Mouse (Mus musculus) intestine, postnatal 0 days (tissue): ENCODE measurements at regions not wholly inside any gene's neighbourhood (a gene's known extent, or its start where the extent isn't known, plus 50 kb on each side); places are given as distances from the start of the nearest gene placed in this dataset.

Experiments used
- ATAC-seq: fragments of 200-750 bp; cut with Nextera tagmentation; 2 replicates; pipeline ENCODE4 v1.8.0; 2017; ENCODE audit warnings: mild to moderate bottlenecking, moderate TSS enrichment, moderate library complexity
- H3K27ac ChIP-seq: fragments of 300-500 bp; sonication (generic); 2 replicates; pipeline ENCODE4 v1.5.1; 2014; ENCODE audit warnings: mild to moderate bottlenecking, low read depth, low read length, moderate library complexity
- H3K27me3 ChIP-seq: fragments of 300-500 bp; sonication (generic); replicated peaks from 2 replicates; pipeline ENCODE4 v1.6.1; 2014; ENCODE audit warnings: low read length, mixed read lengths; ENCODE audit not compliant: control insufficient read depth, insufficient read depth
- H3K36me3 ChIP-seq: fragments of 300-500 bp; sonication (generic); 2 replicates; pipeline ENCODE4 v1.6.1; 2014; ENCODE audit warnings: mild to moderate bottlenecking, moderate library complexity; ENCODE audit not compliant: control insufficient read depth, insufficient read depth
- H3K4me1 ChIP-seq: fragments of 300-500 bp; sonication (generic); replicated peaks from 2 replicates; pipeline ENCODE4 v1.6.1; 2014; ENCODE audit warnings: antibody characterized with exemption, low read length, mixed read lengths; ENCODE audit not compliant: control insufficient read depth, insufficient read depth
- H3K4me2 ChIP-seq: fragments of 300-500 bp; sonication (generic); replicated peaks from 2 replicates; pipeline ENCODE4 v1.6.1; 2014; ENCODE audit warnings: low read depth, mild to moderate bottlenecking, moderate library complexity
- H3K4me3 ChIP-seq: fragments of 300-500 bp; sonication (generic); 2 replicates; pipeline ENCODE4 v1.5.1; 2014; ENCODE audit warnings: low read depth, low read length
- H3K9ac ChIP-seq: fragments of 300-500 bp; sonication (generic); 2 replicates; pipeline ENCODE4 v1.6.1; 2014; ENCODE audit warnings: mild to moderate bottlenecking, low read depth, low read length
- H3K9me3 ChIP-seq: fragments of 300-500 bp; sonication (generic); 2 replicates; pipeline ENCODE4 v1.6.1; 2016; ENCODE audit warnings: mixed run types; ENCODE audit not compliant: control insufficient read depth
- CTCF ChIP-seq: sonication (generic); IDR thresholded peaks from 2 replicates; pipeline ENCODE4 v1.5.1; 2016; ENCODE audit warnings: low read depth, mild to moderate bottlenecking, control low read depth, antibody characterized with exemption, moderate library complexity
- WGBS: fragments of 180-500 bp; shearing (Covaris S2); extraction: QIAGEN DNeasy Blood & Tissue Kit; methylation state at CpG from one replicate; pipeline ENCODE4 v1.1.7; 2014; 5-methylcytosine and 5-hydroxymethylcytosine counted together

DNA sequence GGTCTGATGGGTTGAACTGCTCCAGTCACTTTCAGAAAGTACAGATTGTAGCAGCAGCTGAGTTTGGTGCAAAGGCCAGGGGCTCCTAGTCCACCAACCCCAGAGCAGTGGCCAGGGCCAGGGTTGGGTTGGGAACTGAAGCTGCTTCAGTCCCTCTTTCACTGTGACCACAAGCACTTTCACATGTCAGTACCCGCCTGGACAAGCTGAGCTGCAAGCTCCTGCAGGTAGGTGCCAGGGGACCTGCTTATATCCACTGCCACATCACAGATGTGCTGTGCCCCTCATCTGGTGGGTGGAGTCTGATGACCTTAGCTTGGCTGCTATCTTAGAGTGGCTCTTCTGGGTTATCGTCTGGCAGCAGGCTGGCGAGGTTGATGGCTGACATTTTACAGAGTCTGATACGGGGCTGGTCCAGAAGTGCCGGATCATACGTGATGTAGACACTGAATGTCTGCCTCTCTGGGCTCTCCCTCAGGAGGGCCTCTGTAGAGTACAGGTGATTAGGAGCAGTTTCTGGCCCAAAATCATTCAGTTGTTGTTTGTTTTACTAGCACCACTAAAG, 192.6 kb downstream of the Rybp start:
- H3K27me3 ChIP-seq, result no peaks in the 10 kb centered on the region
- WGBS, result 90% methylated on average over 6 of the region's 6 CpGs
- H3K4me1 ChIP-seq, result no peaks in the 10 kb centered on the region; the same call in 1 of the 2 replicates
- H3K9ac ChIP-seq, result no peak overlapping the region
- H3K4me3 ChIP-seq, result no peak overlapping the region
- H3K9me3 ChIP-seq, result no peaks in the 10 kb centered on the region
- H3K27ac ChIP-seq, result no peak overlapping the region
- H3K4me2 ChIP-seq, result no peak overlapping the region
- ATAC-seq, result no peak
- TF ChIP-seq CTCF, result no peak
- no peaks in the 10 kb centered on the region for H3K36me3 ChIP-seq

DNA sequence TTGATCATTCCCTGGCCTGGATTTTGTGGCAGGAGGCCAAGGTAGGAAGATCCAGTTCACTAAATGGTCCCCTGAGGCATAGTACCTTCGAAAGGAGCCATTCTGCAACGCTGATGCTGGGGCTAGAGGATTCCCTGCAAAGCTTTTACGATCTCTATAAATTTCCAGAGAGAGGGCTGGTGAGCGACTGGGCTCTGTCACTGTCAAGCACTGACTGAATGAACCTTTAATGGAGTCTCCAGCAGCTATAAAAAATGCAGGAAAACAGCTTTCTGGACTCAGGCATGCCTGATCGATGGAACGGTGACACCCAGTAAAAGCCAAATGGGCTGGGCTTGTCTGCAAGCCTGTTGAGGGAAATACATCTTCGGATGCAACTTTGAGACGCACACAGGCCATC, 194.4 kb downstream of the Rybp start:
- H3K4me2 ChIP-seq, result no peak overlapping the region
- no peak for ATAC-seq
- WGBS, result 53% methylated on average over 8 of the region's 8 CpGs
- no peak overlapping the region for H3K4me3 ChIP-seq
- no peaks in the 10 kb centered on the region for H3K27me3 ChIP-seq
- H3K4me1 ChIP-seq, result no peaks in the 10 kb centered on the region; the same call in 1 of the 2 replicates
- no peaks in the 10 kb centered on the region for H3K9me3 ChIP-seq
- no peaks in the 10 kb centered on the region for H3K36me3 ChIP-seq
- H3K9ac ChIP-seq, result no peak overlapping the region
- no peak overlapping the region for H3K27ac ChIP-seq
- TF ChIP-seq CTCF, result no peak

DNA sequence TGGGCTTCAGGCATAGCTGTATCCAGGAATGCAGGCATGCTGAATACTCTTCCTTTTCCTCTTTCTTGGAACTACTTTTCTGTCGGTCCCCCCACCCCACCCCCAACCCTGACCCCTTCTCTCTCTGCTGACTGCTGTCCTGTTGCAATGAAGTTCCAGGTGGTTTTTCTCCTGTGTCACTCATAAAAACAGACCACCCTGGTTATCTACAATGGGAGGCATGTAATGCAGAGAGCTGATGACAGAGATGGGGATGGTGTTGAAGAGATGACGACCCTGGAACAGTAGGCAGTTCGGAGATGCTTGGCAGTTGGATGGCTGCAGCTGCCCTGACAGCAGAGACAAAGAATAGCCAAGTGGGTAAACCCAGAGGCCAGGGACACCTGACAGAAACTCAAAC, 195.5 kb downstream of the Rybp start:
- H3K4me1 ChIP-seq, result no peaks in the 10 kb centered on the region

DNA sequence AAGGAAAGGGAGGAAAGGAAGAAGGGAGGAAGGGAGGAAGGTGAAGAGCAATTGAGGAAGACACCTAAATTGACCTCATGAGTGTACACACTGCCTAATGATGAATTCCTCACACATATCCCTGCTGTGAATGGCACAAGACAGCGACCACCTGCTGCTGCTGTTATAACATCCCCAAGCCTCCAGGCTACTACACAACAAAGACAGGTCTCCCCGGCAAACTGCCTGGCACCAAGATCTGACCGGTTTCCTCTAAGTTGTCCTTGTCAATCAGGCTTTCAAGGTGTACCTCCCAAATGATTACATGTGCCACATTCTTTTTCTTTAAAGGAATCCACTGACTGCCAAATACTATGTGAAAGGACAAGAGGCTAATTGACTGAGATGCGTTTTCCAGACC, 198.7 kb downstream of the Rybp start:
- 73% methylated on average over 4 of the region's 4 CpGs for WGBS
- TF ChIP-seq CTCF, result no peak
- no peak for ATAC-seq
- no peak overlapping the region for H3K27ac ChIP-seq
- H3K9ac ChIP-seq, result no peak overlapping the region
- no peaks in the 10 kb centered on the region for H3K9me3 ChIP-seq
- H3K4me2 ChIP-seq, result no peak overlapping the region
- H3K27me3 ChIP-seq, result no peaks in the 10 kb centered on the region
- H3K4me1 ChIP-seq, result no peaks in the 10 kb centered on the region
- no peaks in the 10 kb centered on the region for H3K36me3 ChIP-seq
- no peak overlapping the region for H3K4me3 ChIP-seq

More for the DNA sequence above, 195.5 kb downstream of the Rybp start:
- TF ChIP-seq CTCF, result no peak
- Histone ChIP-seq H3K36me3 (no peaks in the 10 kb centered on the region), H3K27me3 (no peaks in the 10 kb centered on the region), H3K9me3 (no peaks in the 10 kb centered on the region), H3K4me2 (no peak overlapping the region), H3K9ac (no peak overlapping the region), H3K27ac (no peak overlapping the region), H3K4me3 (no peak overlapping the region)
- 71% methylated on average over 3 of the region's 3 CpGs for WGBS
- ATAC-seq, result no peak

DNA sequence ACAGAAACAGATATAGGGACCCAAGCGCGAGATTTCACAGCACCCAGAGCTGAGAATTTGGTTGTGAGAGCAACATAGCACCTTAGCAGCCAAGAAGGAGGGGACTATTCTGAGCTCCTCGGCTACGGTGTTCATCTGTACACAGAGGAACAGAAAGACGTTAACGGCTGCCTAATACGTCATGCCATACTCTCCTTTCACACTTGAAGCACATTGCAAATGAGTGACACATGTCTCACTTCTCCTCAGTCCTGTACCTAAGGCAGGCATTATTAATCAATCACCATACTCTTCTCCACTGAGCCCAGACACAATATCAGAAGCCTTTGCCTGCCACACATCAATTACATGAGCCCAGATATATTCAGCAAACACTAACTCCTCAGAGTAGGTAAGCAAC, 200.5 kb downstream of the Rybp start:
- WGBS, result 82% methylated on average over 7 of the region's 7 CpGs
- no peak overlapping the region for H3K4me2 ChIP-seq
- H3K27me3 ChIP-seq, result no peaks in the 10 kb centered on the region
- H3K4me3 ChIP-seq, result no peak overlapping the region
- TF ChIP-seq CTCF, result no peak
- no peak for ATAC-seq
- H3K27ac ChIP-seq, result no peak overlapping the region
- no peaks in the 10 kb centered on the region for H3K4me1 ChIP-seq
- H3K9me3 ChIP-seq, result no peaks in the 10 kb centered on the region
- no peaks in the 10 kb centered on the region for H3K36me3 ChIP-seq
- no peak overlapping the region for H3K9ac ChIP-seq

DNA sequence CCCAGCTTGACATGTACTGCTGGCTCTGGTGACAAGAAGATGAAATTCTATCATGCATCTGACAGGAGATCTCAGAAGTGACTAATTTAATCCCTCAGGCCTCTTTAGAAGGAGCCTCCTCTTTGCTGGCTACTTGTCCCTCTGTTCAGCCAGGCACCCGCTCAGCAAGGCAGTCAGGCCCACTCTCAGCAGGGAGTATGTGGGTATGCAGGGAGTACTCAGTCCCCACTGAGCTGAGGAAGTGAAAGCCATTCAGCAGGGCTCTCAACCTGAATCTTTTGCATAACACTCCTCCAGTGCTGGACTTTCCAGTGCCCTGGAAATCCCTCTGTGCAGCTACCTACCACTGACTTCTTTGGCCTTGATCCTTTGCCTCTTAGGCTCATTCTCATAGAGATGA, 201.3 kb downstream of the Rybp start:
- Histone ChIP-seq H3K36me3 (no peaks in the 10 kb centered on the region), H3K27me3 (no peaks in the 10 kb centered on the region), H3K4me3 (no peak overlapping the region), H3K4me2 (no peak overlapping the region), H3K4me1 (no peaks in the 10 kb centered on the region), H3K27ac (no peak overlapping the region), H3K9me3 (no peaks in the 10 kb centered on the region), H3K9ac (no peak overlapping the region)
- no peak for TF ChIP-seq CTCF
- no peak for ATAC-seq
- WGBS, result 74% methylated on average over 1 of the region's 1 CpGs
